Mouse (Mus musculus) neural tube, embryonic 14.5 days (tissue): ENCODE data around the gene Tanc1. TPM values are rescaled to one million over a fixed set of nuclear protein-coding genes. Genes with fewer than 3 reads are reported as not detected.
A peak's percentile ranks its signal among the peaks of the same experiment; 100 is the strongest.

Source experiments
- ATAC-seq: fragments of 200-750 bp; cut with Nextera tagmentation; 2 replicates; pipeline ENCODE4 v1.8.0; 2017; ENCODE audit warnings: low read depth, mild to moderate bottlenecking, moderate TSS enrichment, moderate library complexity
- H3K27ac ChIP-seq: fragments of 300-500 bp; sonication (generic); 2 replicates; pipeline ENCODE4 v1.5.1; 2014; ENCODE audit warnings: low read depth, mild to moderate bottlenecking, control low read depth, low read length, moderate library complexity, mixed read lengths
- H3K27me3 ChIP-seq: fragments of 300-500 bp; sonication (generic); 2 replicates; pipeline ENCODE4 v1.6.1; 2014; ENCODE audit warnings: low read length; ENCODE audit not compliant: control insufficient read depth, insufficient read depth
- H3K36me3 ChIP-seq: fragments of 300-500 bp; sonication (generic); 2 replicates; pipeline ENCODE4 v1.6.1; 2014; ENCODE audit warnings: low read length, mixed read lengths; ENCODE audit not compliant: control insufficient read depth, insufficient read depth
- H3K4me1 ChIP-seq: fragments of 300-500 bp; sonication (generic); 2 replicates; pipeline ENCODE4 v1.6.1; 2014; ENCODE audit warnings: low read length; ENCODE audit not compliant: control insufficient read depth, insufficient read depth
- H3K4me2 ChIP-seq: fragments of 300-500 bp; sonication (generic); 2 replicates; pipeline ENCODE4 v1.6.1; 2014; ENCODE audit warnings: mild to moderate bottlenecking, low read depth, low read length, control low read depth
- H3K4me3 ChIP-seq: fragments of 300-500 bp; sonication (generic); 2 replicates; pipeline ENCODE4 v1.5.1; 2014; ENCODE audit warnings: low read depth, low read length, control low read depth, mixed read lengths
- H3K9ac ChIP-seq: fragments of 300-500 bp; sonication (generic); replicated peaks from 2 replicates; pipeline ENCODE4 v1.6.1; 2014; ENCODE audit warnings: low read depth, mild to moderate bottlenecking, control low read depth, low read length, mixed read lengths
- H3K9me3 ChIP-seq: fragments of 300-500 bp; sonication (generic); 2 replicates; pipeline ENCODE4 v1.6.1; 2016; ENCODE audit warnings: low read length; ENCODE audit not compliant: control insufficient read depth
- WGBS: fragments of 180-500 bp; shearing (Covaris S2); extraction: QIAGEN DNeasy Blood & Tissue Kit; methylation state at CpG from one replicate; pipeline ENCODE4 v1.1.7; 2014; 5-methylcytosine and 5-hydroxymethylcytosine counted together
- polyA plus RNA-seq: library from polyadenylated mRNA; unstranded; fragments of >200 nt; fragmentation: Nextera tagmentation; extraction: Ambion mirVana; gene quantifications from 2 replicates; pipeline ENCODE4 v1.2.1, GENCODE M21; 2014

Tanc1 gene
- polyA plus RNA-seq, 1 experiment from 2014 or later = 5.2 TPM

DNA sequence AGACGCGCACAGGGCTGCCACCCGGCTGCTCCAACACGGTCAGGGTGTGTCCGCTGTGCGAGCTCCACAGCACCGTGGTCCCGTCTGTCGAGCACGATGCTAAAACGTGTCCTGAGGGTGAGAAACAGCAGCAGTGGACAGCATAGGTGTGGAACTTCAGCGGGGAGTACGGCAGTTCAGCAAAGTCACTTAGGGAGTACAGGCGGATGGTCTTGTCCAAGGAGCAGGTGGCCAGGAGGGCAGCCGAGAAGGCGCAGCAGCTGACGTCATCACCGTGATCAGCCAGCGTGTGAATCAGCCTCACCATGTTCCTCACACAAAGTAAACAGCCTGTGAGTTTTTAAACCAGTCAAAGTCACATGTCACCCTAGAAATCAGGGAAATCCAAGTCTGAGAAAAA lies 266.4 kb downstream of the Tanc1 start:
- no peak overlapping the region for H3K9ac ChIP-seq
- H3K9me3 ChIP-seq = no peaks in the 10 kb centered on the region
- H3K27ac ChIP-seq = no peak overlapping the region
- no peak overlapping the region for H3K4me3 ChIP-seq
- WGBS = 77% methylated on average over 19 of the region's 19 CpGs
- no peaks in the 10 kb centered on the region for H3K36me3 ChIP-seq
- no peaks in the 10 kb centered on the region for H3K27me3 ChIP-seq
- ATAC-seq = no peak
- no peak overlapping the region for H3K4me2 ChIP-seq
- no peaks in the 10 kb centered on the region for H3K4me1 ChIP-seq

DNA sequence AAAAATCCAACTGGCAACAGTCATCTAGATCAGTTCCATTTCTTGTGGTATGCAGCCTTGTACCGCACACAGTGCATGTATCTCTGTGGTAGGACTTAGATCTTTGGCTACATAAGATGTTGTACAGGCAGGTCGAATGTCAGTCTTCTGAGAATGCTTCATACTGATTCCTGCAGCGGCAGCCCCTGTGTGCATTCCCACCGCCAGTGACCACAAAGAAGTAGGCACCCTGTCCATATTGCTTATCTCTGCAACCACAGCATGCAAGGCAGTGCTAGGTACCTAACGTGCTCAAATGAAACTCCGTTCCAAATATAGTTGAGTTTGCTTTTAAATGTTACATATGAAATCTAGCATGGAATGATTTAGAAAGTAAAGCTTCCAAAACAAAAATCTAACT lies 269.6 kb downstream of the Tanc1 start:
- Histone ChIP-seq H3K9ac (no peak overlapping the region), H3K4me1 (no peaks in the 10 kb centered on the region), H3K4me3 (peak overlapping the region; percentile 83; the same call in 1 of the 2 replicates), H3K27me3 (no peaks in the 10 kb centered on the region), H3K9me3 (no peaks in the 10 kb centered on the region), H3K4me2 (peak overlapping the region; percentile 81), H3K27ac (no peak overlapping the region), H3K36me3 (no peaks in the 10 kb centered on the region)
- no peak for ATAC-seq
- 85% methylated on average over 6 of the region's 6 CpGs for WGBS

DNA sequence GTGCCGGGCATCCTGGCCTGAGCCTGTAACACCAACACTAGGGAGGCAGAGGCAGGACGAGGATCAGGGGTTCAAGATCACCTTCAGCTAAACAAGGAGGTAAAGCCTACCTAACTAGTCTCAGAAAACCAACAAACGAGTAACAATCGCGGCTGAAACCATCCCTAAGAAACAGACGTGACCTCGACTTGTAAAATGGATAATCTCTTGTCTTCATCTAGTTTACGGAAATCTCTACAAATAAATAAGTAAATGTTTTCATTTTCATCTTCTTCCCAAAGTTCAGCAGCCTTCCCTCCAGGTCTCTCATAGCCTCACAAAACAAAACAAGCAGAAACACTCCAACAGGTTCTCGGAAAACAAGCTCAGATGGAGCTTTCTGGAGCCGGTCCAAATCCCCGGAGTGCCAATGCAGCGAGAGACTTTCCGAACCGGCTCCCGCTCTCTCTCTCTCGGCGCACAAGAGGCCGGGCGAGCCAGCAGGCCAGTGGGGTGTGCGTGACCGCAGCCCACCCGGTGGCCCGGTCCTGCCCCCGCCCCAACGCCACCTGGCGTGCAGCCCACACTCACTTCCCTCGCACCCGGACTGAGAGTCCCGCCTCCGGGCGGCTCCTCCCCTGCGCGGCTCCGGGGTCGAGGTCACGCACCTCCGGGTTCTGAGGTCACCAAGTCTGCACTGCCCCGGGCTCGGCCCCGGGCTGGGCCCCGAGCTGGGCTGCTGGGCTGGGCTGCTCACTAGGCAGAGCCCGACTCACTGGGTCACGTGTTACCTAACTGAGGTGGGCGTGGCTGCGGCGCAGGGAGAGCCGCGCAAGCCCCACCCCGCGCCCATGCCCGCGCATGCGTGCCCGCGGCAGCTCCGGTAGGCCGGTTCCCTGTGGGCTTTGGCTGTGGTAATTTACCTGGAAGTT lies 270.2 kb downstream of the Tanc1 start, which contains the start of gene Wdsub1:
Gene Wdsub1, minus strand, starts transcription at position 761 of the 911 bp plus-strand sequence.
- Histone ChIP-seq H3K4me3 (peak within 1 kb of the TSS; percentile 83), H3K4me2 (peak within 1 kb of the TSS; percentile 81), H3K4me1 (no peaks in the 10 kb centered on the region), H3K9me3 (no peaks in the 10 kb centered on the region), H3K36me3 (no peaks in the 10 kb centered on the region), H3K9ac (peak within 1 kb of the TSS; percentile 67), H3K27ac (no peak within 1 kb of the TSS), H3K27me3 (no peaks in the 10 kb centered on the region)
- ATAC-seq = peak; percentile 95
- 7% methylated on average over 49 of the region's 57 CpGs for WGBS

DNA sequence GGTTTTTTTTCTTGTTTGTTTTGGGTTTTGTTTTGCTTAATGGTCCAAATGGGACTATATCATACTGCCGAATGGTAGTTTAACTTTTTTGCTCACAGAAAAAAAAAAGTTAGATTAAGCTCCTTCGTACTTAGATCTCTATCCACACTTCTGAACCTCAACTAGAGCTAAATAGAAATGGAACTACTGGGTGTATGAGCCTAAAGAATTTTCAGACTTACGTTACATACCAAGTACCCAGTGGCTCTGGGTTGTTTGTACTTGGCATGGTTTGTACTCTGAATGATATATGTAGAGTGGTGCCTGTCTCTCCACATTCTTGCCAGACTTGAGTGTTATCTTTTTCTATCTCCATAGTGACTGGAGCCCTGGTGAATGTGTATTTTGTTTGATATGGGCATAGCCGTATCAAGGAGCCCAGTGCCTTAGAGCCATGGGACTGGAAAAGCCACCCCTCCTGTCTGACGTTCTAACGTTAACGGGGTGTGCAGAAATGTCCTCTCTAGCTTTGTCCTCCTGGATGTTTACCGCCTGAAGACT lies 271.0 kb downstream of the Tanc1 start:
- Histone ChIP-seq H3K36me3 (no peaks in the 10 kb centered on the region), H3K27me3 (no peaks in the 10 kb centered on the region), H3K9me3 (no peaks in the 10 kb centered on the region), H3K4me2 (peak overlapping the region; percentile 81), H3K9ac (no peak overlapping the region), H3K4me3 (peak overlapping the region; percentile 83), H3K4me1 (no peaks in the 10 kb centered on the region), H3K27ac (no peak overlapping the region)
- ATAC-seq = peak; percentile 29
- 74% methylated on average over 8 of the region's 8 CpGs for WGBS

DNA sequence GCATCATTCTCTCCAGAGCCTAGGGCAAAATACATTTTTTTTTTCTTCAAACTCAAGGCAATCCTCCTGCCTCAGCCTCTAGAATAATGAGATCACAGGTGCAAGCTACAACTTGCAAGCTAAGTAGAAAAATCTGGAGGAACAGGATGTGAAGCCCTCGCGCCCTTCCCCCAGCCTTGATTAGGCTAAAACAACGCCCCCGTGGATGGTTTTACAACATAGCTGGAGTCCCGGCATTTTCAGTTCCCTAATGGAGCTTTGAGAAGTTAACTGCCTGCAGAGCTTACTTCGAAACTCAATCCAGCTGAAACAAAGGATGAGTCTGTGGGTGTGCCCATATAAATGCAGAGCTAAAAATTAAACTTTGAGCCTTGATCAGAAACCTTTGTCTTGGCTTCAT lies 277.9 kb downstream of the Tanc1 start:
- H3K27ac ChIP-seq = no peak overlapping the region
- 50% methylated on average over 6 of the region's 6 CpGs for WGBS
- no peak overlapping the region for H3K4me2 ChIP-seq
- no peaks in the 10 kb centered on the region for H3K27me3 ChIP-seq
- no peaks in the 10 kb centered on the region for H3K4me1 ChIP-seq
- no peak overlapping the region for H3K9ac ChIP-seq
- H3K9me3 ChIP-seq = no peaks in the 10 kb centered on the region
- ATAC-seq = no peak
- no peak overlapping the region for H3K4me3 ChIP-seq
- H3K36me3 ChIP-seq = no peaks in the 10 kb centered on the region

Other genes starting within 250 kb of the Tanc1 start
- not detected in 2 replicates for gene Dapl1, start 127.4 kb upstream of the Tanc1 start, polyA plus RNA-seq